Mouse (Mus musculus) skeletal muscle tissue, adult 2 months (tissue): ENCODE data around the gene Gorasp1.

Source experiments
- DNase-seq: peaks from one replicate; pipeline ENCODE4 v3.0.0-alpha.2; 2012; ENCODE audit warnings: low read depth, low spot score

The Gorasp1 gene

GRCm38 (mm10) chr9:119937005-119937773 lies at the start of gene Gorasp1, which contains the start of gene Ttc21a:
TSS of gene Gorasp1 (minus strand) at chr9:119937565.
TSS of gene Ttc21a (plus strand) at chr9:119937606.
- DNase-seq: peak; percentile 91

GRCm38 (mm10) chr9:119985881-119986574 lies 48.7 kb upstream of the Gorasp1 start:
- no peak for DNase-seq

- no peak for DNase-seq
These were observed 47.2 kb upstream of the Gorasp1 start, which contains the start of gene Csrnp1 for GRCm38 (mm10) chr9:119984536-119985011. TSS of gene Csrnp1 (minus strand) at chr9:119984658.

GRCm38 (mm10) chr9:119983585-119984535 lies 46.5 kb upstream of the Gorasp1 start:
- peak; percentile 83 for DNase-seq

DNA sequence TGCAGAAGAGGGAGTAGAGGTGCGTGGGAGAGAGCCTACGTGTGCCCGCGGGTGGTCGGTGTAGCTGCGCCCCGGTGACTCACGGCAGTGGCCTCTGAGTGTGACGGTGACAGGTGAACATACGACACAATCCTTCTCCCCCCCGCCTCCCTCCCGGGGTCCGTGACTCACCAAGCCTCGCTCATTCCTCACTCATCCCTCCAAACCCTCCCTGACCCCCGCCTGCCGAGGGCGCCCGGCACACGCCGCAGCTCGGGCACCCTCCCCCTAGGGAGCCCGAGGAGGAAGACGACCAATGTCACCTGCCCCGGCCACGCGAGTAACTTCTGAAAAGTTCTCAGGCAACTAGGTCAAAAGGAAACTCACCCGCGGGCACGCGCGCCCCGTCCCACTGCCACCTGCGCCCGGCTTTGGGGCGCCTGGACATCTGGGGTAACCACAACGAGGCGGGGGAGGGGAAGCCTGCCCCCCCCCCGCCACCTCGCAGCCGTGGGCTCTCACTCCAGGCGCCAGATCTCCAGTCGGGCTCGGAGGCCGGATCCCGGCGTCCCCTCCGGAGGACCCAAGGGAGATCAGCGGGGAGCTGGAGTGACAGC lies 45.7 kb upstream of the Gorasp1 start:
- DNase-seq: no peak

- DNase-seq: peak; percentile 58
These were observed 45.0 kb upstream of the Gorasp1 start for GRCm38 (mm10) chr9:119982241-119982811.

DNA sequence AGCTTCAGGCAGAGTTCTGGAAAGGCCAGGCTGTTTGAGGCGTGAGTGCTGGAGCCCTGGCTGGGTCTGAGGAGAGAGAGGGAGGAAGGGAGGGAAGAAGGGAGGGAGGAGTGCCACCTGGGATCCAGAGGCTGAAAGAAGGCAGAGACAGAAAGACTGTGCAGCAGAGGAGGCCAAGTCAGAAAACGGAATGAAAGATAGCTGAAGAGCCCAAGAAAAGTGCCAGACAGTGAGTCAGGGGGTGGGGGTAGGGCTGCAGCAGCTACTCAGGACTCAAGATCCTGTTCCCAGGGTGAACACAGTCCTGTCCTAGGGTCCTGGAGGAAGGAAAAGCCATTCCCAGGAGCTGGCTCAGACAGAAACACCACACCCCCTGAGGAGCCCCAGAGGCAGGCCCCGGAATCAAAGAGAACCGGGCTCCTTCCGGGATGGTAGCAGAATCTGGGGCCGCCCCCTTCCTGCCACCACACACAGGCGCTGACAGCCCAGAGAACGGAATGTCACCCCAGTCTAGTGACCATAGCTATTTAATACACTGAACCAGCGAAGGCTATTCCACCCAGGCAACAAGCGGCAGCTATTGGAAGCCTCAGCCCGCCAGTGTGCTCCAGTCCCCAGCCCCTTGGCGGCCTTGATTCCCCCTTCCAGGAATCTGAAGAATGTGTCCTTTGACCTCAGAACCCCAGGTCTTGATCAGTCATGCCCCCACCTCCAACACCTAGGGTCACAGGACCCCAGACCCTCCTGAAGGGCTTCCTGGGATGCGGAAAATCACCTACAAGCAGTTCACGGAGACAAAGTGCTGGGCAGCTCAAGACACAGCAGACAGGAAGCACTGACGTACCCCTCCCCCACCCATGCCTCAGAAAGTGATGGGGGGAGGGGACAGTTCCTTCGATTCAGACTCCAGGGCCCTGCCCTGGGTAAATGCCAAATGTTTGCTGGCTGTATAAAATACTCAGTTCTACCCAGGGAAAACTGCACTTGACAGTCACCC lies 44.1 kb upstream of the Gorasp1 start:
- DNase-seq: peak; percentile 58

DNA sequence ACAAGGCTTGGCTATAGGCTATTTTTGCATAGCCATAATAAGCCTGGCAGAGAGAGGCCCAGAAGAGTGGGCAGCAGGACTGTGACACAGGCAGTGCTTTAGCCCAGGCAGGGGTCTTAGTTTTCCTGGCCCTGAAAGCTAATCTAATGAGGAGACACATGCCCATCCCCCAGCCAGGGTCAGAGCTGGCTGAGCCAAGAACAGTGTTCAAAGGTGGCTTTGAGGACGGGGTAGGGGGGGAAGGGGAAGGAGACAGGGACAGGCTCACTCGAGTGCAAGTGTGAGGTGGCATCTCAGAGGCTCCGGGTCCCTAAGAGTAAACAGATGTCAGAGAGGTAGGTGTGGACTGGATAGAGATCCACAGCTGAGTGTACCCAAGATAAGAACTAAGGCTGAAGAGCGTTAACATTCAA lies 43.4 kb upstream of the Gorasp1 start:
- no peak for DNase-seq

DNA sequence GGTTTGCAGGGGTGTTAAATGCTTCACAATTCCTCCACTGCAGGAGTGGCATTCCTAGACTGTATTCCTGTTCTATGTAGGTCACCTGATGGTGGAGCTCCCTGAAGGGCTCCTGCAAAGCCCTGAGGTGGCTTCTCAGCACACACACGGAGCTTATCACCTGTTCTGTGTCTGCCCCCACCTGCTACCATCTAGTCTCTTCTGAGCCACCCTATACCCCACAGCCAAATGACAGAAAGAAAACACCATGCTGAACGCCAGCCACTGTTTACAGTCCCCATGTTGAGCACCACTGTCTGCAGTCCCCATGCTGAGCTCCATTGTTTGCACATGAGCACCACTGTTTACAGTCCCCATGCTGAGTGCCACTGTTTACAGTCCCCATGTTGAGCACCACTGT lies 42.4 kb upstream of the Gorasp1 start:
- DNase-seq: no peak

GRCm38 (mm10) chr9:119978811-119979441 lies 41.6 kb upstream of the Gorasp1 start:
- DNase-seq: no peak

- DNase-seq: no peak
These were observed 40.9 kb upstream of the Gorasp1 start for GRCm38 (mm10) chr9:119978151-119978810.

- DNase-seq: no peak
These were observed 40.2 kb upstream of the Gorasp1 start for GRCm38 (mm10) chr9:119977557-119978060.

GRCm38 (mm10) chr9:119976704-119977556 lies 39.6 kb upstream of the Gorasp1 start:
- no peak for DNase-seq

GRCm38 (mm10) chr9:119975286-119975685 lies 37.9 kb upstream of the Gorasp1 start:
- DNase-seq: no peak

- no peak for DNase-seq
These were observed 37.2 kb upstream of the Gorasp1 start for GRCm38 (mm10) chr9:119974609-119975008.

DNA sequence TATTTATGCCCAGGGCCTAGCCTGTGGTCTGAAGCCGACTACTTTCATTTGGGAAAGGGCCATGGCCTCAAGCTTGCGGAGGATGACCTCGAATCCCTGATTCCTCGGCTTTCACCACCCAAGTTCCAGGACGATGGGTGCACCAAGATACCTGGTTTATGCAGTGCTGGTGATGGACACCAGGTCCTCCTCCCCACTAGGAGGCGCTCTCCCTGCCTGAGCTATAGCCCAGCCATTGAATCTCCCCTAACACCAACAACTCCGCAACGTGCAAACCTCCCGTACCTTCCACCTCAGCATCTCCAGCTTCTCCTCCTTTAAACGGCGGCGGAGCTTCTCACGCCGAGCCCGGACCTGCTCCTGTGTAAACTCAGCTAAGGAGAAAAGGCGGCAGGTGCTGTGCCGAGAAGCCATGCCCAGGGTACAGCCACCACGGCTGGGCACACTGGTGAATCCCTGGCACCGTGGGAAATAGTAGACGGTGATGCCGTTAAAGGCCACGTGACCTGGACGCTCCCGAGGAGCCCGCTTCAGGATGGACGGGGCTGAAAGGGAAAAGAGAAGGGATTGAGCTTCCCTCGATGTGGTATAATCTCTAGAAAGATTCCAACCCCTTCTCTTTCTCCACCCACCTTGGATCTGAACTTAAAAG lies 36.6 kb upstream of the Gorasp1 start:
- DNase-seq: no peak

DNA sequence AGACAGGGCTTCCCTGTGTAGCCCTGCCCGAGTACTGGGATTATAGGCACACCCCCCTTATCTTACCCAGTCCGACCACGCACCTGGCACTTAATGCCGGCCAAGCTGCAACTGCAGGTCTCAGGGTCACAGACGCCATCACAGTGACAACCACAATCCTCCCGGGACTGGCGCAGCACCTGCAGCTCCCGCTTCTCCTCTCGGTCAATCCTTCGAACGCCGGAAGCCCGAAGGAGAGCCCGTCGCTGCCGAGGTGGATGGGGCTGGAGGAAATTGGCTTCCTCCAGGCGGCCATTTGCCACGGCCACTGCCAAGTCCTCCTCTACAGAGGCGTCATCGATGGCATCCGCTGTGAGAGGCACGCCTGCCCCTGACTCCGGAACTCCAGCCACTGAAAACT lies 35.9 kb upstream of the Gorasp1 start:
- DNase-seq: no peak
